Mouse (Mus musculus) ES-Bruce4 (cell line): ENCODE data around the gene Crmp1.

ENCODE experiments used
- CTCF ChIP-seq: IDR thresholded peaks from one replicate; pipeline ENCODE4 v1.8.1; 2011; ENCODE audit warnings: low read depth, low read length
- EP300 ChIP-seq: IDR thresholded peaks from 2 replicates; pipeline ENCODE4 v1.6.1; 2011; ENCODE audit warnings: low read depth, low read length; ENCODE audit not compliant: insufficient read depth

GRCm38 (mm10) chr5:37238654-37239053, 3.1 kb upstream of the Crmp1 start:
- TF ChIP-seq CTCF: no peak
- TF ChIP-seq EP300: no peak
